Mouse (Mus musculus): ENCODE results near the gene Unc45a.
A peak's percentile ranks its signal among the peaks of the same experiment; 100 is the strongest.

- no peak for TF ChIP-seq CTCF (conservative IDR thresholded peaks at IDR 0.05 in 1 of 2, IDR thresholded peaks at IDR 0.05 in 1 of 2; ENCODE audit: low read depth in 2 of 2, low read length in 2 of 2)
- peak; percentile 40; the same call in 1 of the 2 replicates for TF ChIP-seq SIN3A (IDR thresholded peaks at IDR 0.05; ENCODE audit: low read length)
- no peak for TF ChIP-seq POLR2A (IDR thresholded peaks at IDR 0.05; ENCODE audit: low read depth, low read length)
- no peak for TF ChIP-seq ZKSCAN1 (IDR thresholded peaks at IDR 0.05; ENCODE audit: borderline replicate concordance, low read depth, low read length)
- no peak for TF ChIP-seq EP300 (IDR thresholded peaks at IDR 0.05; ENCODE audit: low read length)
- no peak for TF ChIP-seq ZC3H11A (IDR thresholded peaks at IDR 0.05; ENCODE audit: low read depth, low read length)
Observed at GRCm38 (mm10) chr7:80339371-80339770, 1.4 kb downstream of the Unc45a start.
